Mouse (Mus musculus) forebrain, postnatal 0 days (tissue): Measurements from ENCODE around the gene Mlana. TPM values are rescaled to one million over a fixed set of nuclear protein-coding genes. Genes with fewer than 3 reads are reported as not detected.

Experiments
- ATAC-seq: fragments of 200-750 bp; cut with Nextera tagmentation; 2 replicates; pipeline ENCODE4 v1.8.0; 2017; ENCODE audit warnings: mild to moderate bottlenecking, moderate library complexity
- DNase-seq: peaks from one replicate; pipeline ENCODE4 v3.0.0-alpha.2; 2015
- H3K27ac ChIP-seq: fragments of 300-500 bp; sonication (generic); 2 replicates; pipeline ENCODE4 v1.5.1; 2014; ENCODE audit warnings: low read depth, mild to moderate bottlenecking, antibody characterized with exemption, low read length, moderate library complexity, mixed read lengths
- H3K27me3 ChIP-seq: fragments of 300-500 bp; sonication (generic); 2 replicates; pipeline ENCODE4 v1.6.1; 2014; ENCODE audit warnings: mild to moderate bottlenecking, low read length, mixed read lengths; ENCODE audit not compliant: insufficient read depth
- H3K36me3 ChIP-seq: fragments of 300-500 bp; sonication (generic); 2 replicates; pipeline ENCODE4 v1.6.1; 2014; ENCODE audit warnings: mild to moderate bottlenecking, moderate library complexity; ENCODE audit not compliant: insufficient read depth
- H3K4me1 ChIP-seq: fragments of 300-500 bp; sonication (generic); 2 replicates; pipeline ENCODE4 v1.6.1; 2014; ENCODE audit warnings: antibody characterized with exemption; ENCODE audit not compliant: insufficient read depth
- H3K4me2 ChIP-seq: fragments of 300-500 bp; sonication (generic); 2 replicates; pipeline ENCODE4 v1.6.1; 2014; ENCODE audit warnings: low read depth, mild to moderate bottlenecking, moderate library complexity
- H3K4me3 ChIP-seq: fragments of 300-500 bp; sonication (generic); 2 replicates; pipeline ENCODE4 v1.5.1; 2014; ENCODE audit warnings: low read depth, low read length, mixed read lengths
- H3K9ac ChIP-seq: fragments of 300-500 bp; sonication (generic); 2 replicates; pipeline ENCODE4 v1.6.1; 2014; ENCODE audit warnings: mild to moderate bottlenecking
- H3K9me3 ChIP-seq: fragments of 300-500 bp; sonication (generic); 2 replicates; pipeline ENCODE4 v1.6.1; 2016; ENCODE audit warnings: low read length
- CTCF ChIP-seq: sonication (generic); IDR thresholded peaks from 2 replicates; pipeline ENCODE4 v1.5.1; 2016; ENCODE audit warnings: antibody characterized with exemption, control low read depth, low read depth
- WGBS: fragments of 180-500 bp; shearing (Covaris S2); extraction: QIAGEN DNeasy Blood & Tissue Kit; methylation state at CpG from one replicate; pipeline ENCODE4 v1.1.7; 2014; 5-methylcytosine and 5-hydroxymethylcytosine counted together
- polyA plus RNA-seq: library from polyadenylated mRNA; unstranded; fragments of >200 nt; fragmentation: Nextera tagmentation; extraction: Ambion mirVana; gene quantifications from 2 replicates; pipeline ENCODE4 v1.2.1, GENCODE M21; 2015
- total RNA-seq: library from RNA; depleted of rRNA; stranded (reverse); fragments of >200 nt; gene quantifications from 2 replicates; pipeline ENCODE4 v1.2.3, GENCODE M21; 2014; rRNA removed

Gene Mlana
- total RNA-seq (not detected in 2 replicates), polyA plus RNA-seq (not detected in 2 replicates)

GRCm38 (mm10) chr19:29697245-29697874, at the start of gene Mlana:
Gene Mlana, plus strand, starts transcription at chr19:29697824.
- H3K9ac ChIP-seq: no peak within 1 kb of the TSS
- no peak within 1 kb of the TSS for H3K4me3 ChIP-seq
- no peaks in the 10 kb centered on the region for H3K9me3 ChIP-seq
- H3K27me3 ChIP-seq: no peaks in the 10 kb centered on the region
- WGBS: 65% methylated on average over 3 of the region's 3 CpGs
- H3K4me1 ChIP-seq: no peaks in the 10 kb centered on the region
- no peak for DNase-seq
- H3K36me3 ChIP-seq: no peaks in the 10 kb centered on the region
- H3K4me2 ChIP-seq: no peak within 1 kb of the TSS
- H3K27ac ChIP-seq: no peak within 1 kb of the TSS
- TF ChIP-seq CTCF: no peak
- no peak for ATAC-seq

DNA sequence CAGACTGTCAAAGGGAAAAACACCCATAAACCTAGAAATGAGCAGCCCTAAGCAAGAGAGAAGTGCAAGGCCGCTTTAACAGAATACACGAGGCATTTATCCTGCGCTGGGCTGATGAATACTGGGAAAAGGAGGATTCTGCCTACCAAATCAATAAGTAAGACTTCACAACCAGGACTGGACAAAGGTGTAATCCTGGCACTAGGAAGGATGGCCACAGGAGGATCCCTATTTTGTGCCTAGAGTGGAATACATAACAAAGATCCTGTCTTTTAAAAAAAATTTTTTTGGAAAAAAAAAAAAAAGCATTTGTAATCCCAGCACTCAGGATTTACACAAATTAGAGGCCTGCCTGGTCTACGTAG, 49.1 kb upstream of the Mlana start:
- Histone ChIP-seq H3K4me3 (peak overlapping the region; percentile 73), H3K9me3 (no peaks in the 10 kb centered on the region), H3K9ac (peak overlapping the region; percentile 72; the same call in 1 of the 2 replicates), H3K27me3 (no peaks in the 10 kb centered on the region), H3K27ac (peak overlapping the region; percentile 91), H3K36me3 (no peaks in the 10 kb centered on the region), H3K4me2 (peak overlapping the region; percentile 52), H3K4me1 (no peaks in the 10 kb centered on the region)
- ATAC-seq (no peak), DNase-seq (no peak)
- WGBS: 23% methylated on average over 4 of the region's 4 CpGs
- TF ChIP-seq CTCF: no peak

DNA sequence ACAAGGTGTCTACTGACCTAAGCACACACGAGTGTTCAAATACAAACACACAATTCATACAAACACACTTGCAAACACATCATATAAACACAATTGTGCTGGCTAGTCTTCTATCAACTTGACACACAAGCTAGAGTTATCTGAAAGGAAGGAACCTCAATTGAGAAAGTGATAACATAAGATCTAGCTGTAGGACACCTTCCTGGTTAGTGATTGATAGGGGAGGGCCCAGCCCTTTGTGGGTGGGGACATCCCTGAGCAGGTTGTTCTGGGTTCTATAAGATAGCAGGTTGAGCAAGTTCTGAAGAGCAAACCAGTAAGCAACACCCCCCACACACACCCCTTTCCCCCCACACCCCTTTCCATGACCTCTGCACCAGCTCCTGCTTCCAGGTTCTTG, 47.9 kb upstream of the Mlana start:
- DNase-seq: no peak
- Histone ChIP-seq H3K4me3 (no peak overlapping the region), H3K9ac (no peak overlapping the region), H3K4me1 (no peaks in the 10 kb centered on the region), H3K27ac (no peak overlapping the region), H3K27me3 (no peaks in the 10 kb centered on the region), H3K4me2 (no peak overlapping the region), H3K36me3 (no peaks in the 10 kb centered on the region), H3K9me3 (no peaks in the 10 kb centered on the region)
- ATAC-seq: no peak
- WGBS: 82% methylated on average over 1 of the region's 1 CpGs
- TF ChIP-seq CTCF: no peak

GRCm38 (mm10) chr19:29653768-29654265, 43.8 kb upstream of the Mlana start:
- DNase-seq (no peak), ATAC-seq (no peak)
- no peaks in the 10 kb centered on the region for H3K9me3 ChIP-seq
- no peak overlapping the region for H3K4me3 ChIP-seq
- H3K36me3 ChIP-seq: no peaks in the 10 kb centered on the region
- no peak overlapping the region for H3K27ac ChIP-seq
- no peak overlapping the region for H3K4me2 ChIP-seq
- H3K4me1 ChIP-seq: no peaks in the 10 kb centered on the region
- no peak for TF ChIP-seq CTCF
- no peaks in the 10 kb centered on the region for H3K27me3 ChIP-seq
- H3K9ac ChIP-seq: no peak overlapping the region
- 81% methylated on average over 9 of the region's 9 CpGs for WGBS

- DNase-seq: no peak
- H3K27me3 ChIP-seq: no peaks in the 10 kb centered on the region
- no peaks in the 10 kb centered on the region for H3K4me1 ChIP-seq
- H3K4me3 ChIP-seq: no peak overlapping the region
- no peaks in the 10 kb centered on the region for H3K36me3 ChIP-seq
- no peak for TF ChIP-seq CTCF
- no peaks in the 10 kb centered on the region for H3K9me3 ChIP-seq
- no peak overlapping the region for H3K9ac ChIP-seq
- no peak overlapping the region for H3K4me2 ChIP-seq
- no peak overlapping the region for H3K27ac ChIP-seq
- no peak for ATAC-seq
- 36% methylated on average over 6 of the region's 6 CpGs for whole genome bisulfite sequencing
Measured at GRCm38 (mm10) chr19:29655148-29655547, 42.5 kb upstream of the Mlana start.

DNA sequence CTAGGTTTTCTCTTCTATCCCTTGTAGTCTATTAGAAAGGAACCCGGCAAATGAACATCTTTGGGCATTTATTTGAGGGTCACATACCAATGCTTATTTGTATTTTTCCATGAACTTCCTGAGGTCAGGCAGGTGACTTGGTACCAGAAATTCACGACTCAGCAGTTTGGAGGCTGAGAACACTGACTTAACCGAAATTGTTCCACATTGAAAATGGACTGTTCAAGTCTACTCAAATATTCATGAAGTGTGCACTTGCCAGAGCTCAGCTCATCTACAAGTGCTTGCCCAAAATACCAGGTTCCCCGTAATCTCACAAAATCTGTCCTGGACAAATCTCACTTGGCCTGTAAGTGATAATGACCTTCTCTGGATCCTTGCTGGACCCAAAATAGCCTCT, 41.6 kb upstream of the Mlana start:
- DNase-seq (no peak), ATAC-seq (no peak)
- WGBS: 56% methylated on average over 4 of the region's 4 CpGs
- Histone ChIP-seq H3K36me3 (no peaks in the 10 kb centered on the region), H3K4me3 (no peak overlapping the region), H3K9ac (no peak overlapping the region), H3K4me2 (no peak overlapping the region), H3K27ac (no peak overlapping the region), H3K27me3 (no peaks in the 10 kb centered on the region), H3K9me3 (no peaks in the 10 kb centered on the region), H3K4me1 (no peaks in the 10 kb centered on the region)
- no peak for TF ChIP-seq CTCF

GRCm38 (mm10) chr19:29656620-29657019, 41.0 kb upstream of the Mlana start:
- no peaks in the 10 kb centered on the region for H3K27me3 ChIP-seq
- H3K4me1 ChIP-seq: no peaks in the 10 kb centered on the region
- 84% methylated on average over 5 of the region's 5 CpGs for WGBS
- no peak overlapping the region for H3K27ac ChIP-seq
- DNase-seq (no peak), ATAC-seq (no peak)
- H3K4me2 ChIP-seq: no peak overlapping the region
- TF ChIP-seq CTCF: no peak
- H3K36me3 ChIP-seq: no peaks in the 10 kb centered on the region
- no peak overlapping the region for H3K4me3 ChIP-seq
- no peaks in the 10 kb centered on the region for H3K9me3 ChIP-seq
- no peak overlapping the region for H3K9ac ChIP-seq
